Mouse (Mus musculus) bone marrow, adult 2 months (tissue): ENCODE measurements around the gene Bik.

ENCODE experiments used
- CTCF ChIP-seq: fragments of 200-500 bp; IDR thresholded peaks from 2 replicates; pipeline ENCODE4 v1.5.1; 2011; ENCODE audit warnings: low read length, control low read depth; ENCODE audit not compliant: control insufficient read depth, insufficient read depth
- POLR2A ChIP-seq: fragments of 200-500 bp; IDR thresholded peaks from 2 replicates; pipeline ENCODE4 v1.6.1; 2011; ENCODE audit warnings: low read depth, mild to moderate bottlenecking, control low read depth, low read length, borderline replicate concordance; ENCODE audit not compliant: control insufficient read depth

DNA sequence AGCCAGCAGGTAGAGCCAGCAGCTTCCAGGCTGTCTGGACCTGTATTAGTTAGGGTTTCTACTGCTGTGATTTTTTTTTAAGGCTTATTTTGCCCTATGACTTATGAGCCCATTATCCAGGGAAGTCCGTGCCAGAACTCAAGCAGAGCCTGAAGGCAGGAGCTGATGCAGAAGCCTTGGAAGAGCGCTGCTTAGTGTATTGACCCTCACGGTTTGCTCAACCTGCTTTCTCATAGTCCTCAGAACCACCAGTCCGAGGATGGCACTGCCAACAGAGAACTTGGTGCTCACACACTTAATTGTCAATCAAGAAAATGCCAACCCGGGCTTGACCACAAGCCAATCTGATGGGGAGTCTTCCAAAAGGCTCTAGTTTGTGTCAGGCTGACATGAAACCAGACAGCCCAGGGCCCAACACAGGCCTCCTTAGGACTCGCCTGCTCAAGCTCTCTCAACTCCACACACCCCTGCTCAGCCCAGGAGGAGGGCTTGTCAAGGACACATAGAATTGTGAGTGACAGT lies 5.7 kb upstream of the Bik start:
- TF ChIP-seq POLR2A (no peak), CTCF (no peak)
